Mouse (Mus musculus): Measurements from ENCODE around the gene Kcng1. TPM values are rescaled to one million over a fixed set of nuclear protein-coding genes. Genes with fewer than 3 reads are reported as not detected.

Gene Kcng1
- total RNA-seq (2021) = not detected

- intact Hi-C loops (cut with DNase I) = no loop called here
- DNase-seq (ENCODE audit: low spot score) = no peak
These were observed at the start of gene Kcng1 for GRCm38 (mm10) chr2:168281582-168281981. Gene Kcng1, minus strand, starts transcription at chr2:168281736.

- intact Hi-C loops (cut with DNase I) = no loop called here
- DNase-seq (ENCODE audit: low spot score) = no peak
These were observed 49.0 kb upstream of the Kcng1 start for GRCm38 (mm10) chr2:168330421-168331070.

GRCm38 (mm10) chr2:168321716-168322374, 40.3 kb upstream of the Kcng1 start:
- no peak for DNase-seq (ENCODE audit: low spot score)
- intact Hi-C loops (cut with DNase I) = no loop called here

GRCm38 (mm10) chr2:168320388-168321182, 39.0 kb upstream of the Kcng1 start:
- intact Hi-C loops (cut with DNase I) = no loop called here
- DNase-seq (ENCODE audit: low spot score) = no peak

- intact Hi-C loops (cut with DNase I) = no loop called here
- DNase-seq (ENCODE audit: low spot score) = no peak
These were observed 33.3 kb upstream of the Kcng1 start for GRCm38 (mm10) chr2:168314646-168315446.

- no peak for DNase-seq (ENCODE audit: low spot score)
- intact Hi-C loops (cut with DNase I) = no loop called here
These were observed 31.0 kb upstream of the Kcng1 start for GRCm38 (mm10) chr2:168312504-168312903.

- intact Hi-C loops (cut with DNase I) = no loop called here
- DNase-seq (ENCODE audit: low spot score) = no peak
These were observed 29.5 kb upstream of the Kcng1 start for GRCm38 (mm10) chr2:168311006-168311405.

- no peak for DNase-seq (ENCODE audit: low spot score)
- intact Hi-C loops (cut with DNase I) = no loop called here
These were observed 27.4 kb upstream of the Kcng1 start for GRCm38 (mm10) chr2:168308916-168309315.

- intact Hi-C loops (cut with DNase I) = no loop called here
- no peak for DNase-seq (ENCODE audit: low spot score)
These were observed 18.1 kb upstream of the Kcng1 start for GRCm38 (mm10) chr2:168299650-168300049.

GRCm38 (mm10) chr2:168296530-168296929, 15.0 kb upstream of the Kcng1 start:
- intact Hi-C loops (cut with DNase I) = no loop called here
- DNase-seq (ENCODE audit: low spot score) = no peak

GRCm38 (mm10) chr2:168292521-168292920, 11.0 kb upstream of the Kcng1 start:
- intact Hi-C loops (cut with DNase I) = no loop called here
- no peak for DNase-seq (ENCODE audit: low spot score)

GRCm38 (mm10) chr2:168292041-168292440, 10.5 kb upstream of the Kcng1 start:
- DNase-seq (ENCODE audit: low spot score) = no peak

GRCm38 (mm10) chr2:168289851-168290250, 8.3 kb upstream of the Kcng1 start:
- no peak for DNase-seq (ENCODE audit: low spot score)
- intact Hi-C loops (cut with DNase I) = no loop called here

More at GRCm38 (mm10) chr2:168292041-168292440, 10.5 kb upstream of the Kcng1 start:
- intact Hi-C loops (cut with DNase I) = no loop called here

GRCm38 (mm10) chr2:168289016-168289415, 7.5 kb upstream of the Kcng1 start:
- intact Hi-C loops (cut with DNase I) = no loop called here
- DNase-seq (ENCODE audit: low spot score) = no peak

- intact Hi-C loops (cut with DNase I) = no loop called here
- no peak for DNase-seq (ENCODE audit: low spot score)
These were observed 5.5 kb upstream of the Kcng1 start for GRCm38 (mm10) chr2:168286987-168287386.

GRCm38 (mm10) chr2:168285143-168285542, 3.6 kb upstream of the Kcng1 start:
- intact Hi-C loops (cut with DNase I) = no loop called here
- DNase-seq (ENCODE audit: low spot score) = no peak

- intact Hi-C loops (cut with DNase I) = no loop called here
- no peak for DNase-seq (ENCODE audit: low spot score)
These were observed 581 bp downstream of the Kcng1 start for GRCm38 (mm10) chr2:168280729-168281581.

- intact Hi-C loops (cut with DNase I) = no loop called here
- no peak for DNase-seq (ENCODE audit: low spot score)
These were observed 7.1 kb downstream of the Kcng1 start for GRCm38 (mm10) chr2:168274374-168274935.

- intact Hi-C loops (cut with DNase I) = no loop called here
- no peak for DNase-seq (ENCODE audit: low spot score)
These were observed 8.1 kb downstream of the Kcng1 start for GRCm38 (mm10) chr2:168273387-168273786.
